Mouse (Mus musculus) NIH3T3 (cell line): Measurements from ENCODE around the gene Myo1a.

Source experiments
- DNase-seq: peaks from one replicate; pipeline ENCODE4 v3.0.0-alpha.2; 2012; ENCODE audit warnings: low read depth

The Myo1a gene

GRCm38 (mm10) chr10:127674794-127675522 is 30.0 kb upstream of the Myo1a start:
- peak; percentile 94 for DNase-seq

DNA sequence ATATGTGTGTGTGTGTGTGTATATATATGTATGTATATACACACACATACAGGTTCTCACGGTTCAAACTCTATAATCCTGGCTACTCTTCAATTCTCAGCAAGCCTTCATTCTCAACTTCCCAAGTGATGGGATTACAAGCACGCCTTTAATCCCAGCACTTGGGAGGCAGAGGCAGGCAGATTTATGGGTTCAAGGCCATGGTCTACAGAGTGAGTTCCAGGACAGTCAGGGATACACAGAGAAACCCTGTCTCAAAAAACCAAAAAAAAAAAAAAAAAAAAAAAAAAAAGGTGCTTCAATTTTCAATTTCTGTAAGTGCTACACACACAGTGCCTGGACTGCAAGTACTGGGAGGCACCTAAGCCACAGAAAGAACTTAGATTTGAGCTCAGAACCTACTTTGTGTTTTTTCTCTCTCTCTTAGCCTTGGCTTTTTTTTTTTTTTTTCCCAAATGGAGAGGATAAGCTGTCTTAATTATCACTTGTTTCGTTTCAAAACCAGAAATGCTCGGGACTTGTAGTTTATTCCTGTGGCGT is 29.0 kb upstream of the Myo1a start:
- no peak for DNase-seq

DNA sequence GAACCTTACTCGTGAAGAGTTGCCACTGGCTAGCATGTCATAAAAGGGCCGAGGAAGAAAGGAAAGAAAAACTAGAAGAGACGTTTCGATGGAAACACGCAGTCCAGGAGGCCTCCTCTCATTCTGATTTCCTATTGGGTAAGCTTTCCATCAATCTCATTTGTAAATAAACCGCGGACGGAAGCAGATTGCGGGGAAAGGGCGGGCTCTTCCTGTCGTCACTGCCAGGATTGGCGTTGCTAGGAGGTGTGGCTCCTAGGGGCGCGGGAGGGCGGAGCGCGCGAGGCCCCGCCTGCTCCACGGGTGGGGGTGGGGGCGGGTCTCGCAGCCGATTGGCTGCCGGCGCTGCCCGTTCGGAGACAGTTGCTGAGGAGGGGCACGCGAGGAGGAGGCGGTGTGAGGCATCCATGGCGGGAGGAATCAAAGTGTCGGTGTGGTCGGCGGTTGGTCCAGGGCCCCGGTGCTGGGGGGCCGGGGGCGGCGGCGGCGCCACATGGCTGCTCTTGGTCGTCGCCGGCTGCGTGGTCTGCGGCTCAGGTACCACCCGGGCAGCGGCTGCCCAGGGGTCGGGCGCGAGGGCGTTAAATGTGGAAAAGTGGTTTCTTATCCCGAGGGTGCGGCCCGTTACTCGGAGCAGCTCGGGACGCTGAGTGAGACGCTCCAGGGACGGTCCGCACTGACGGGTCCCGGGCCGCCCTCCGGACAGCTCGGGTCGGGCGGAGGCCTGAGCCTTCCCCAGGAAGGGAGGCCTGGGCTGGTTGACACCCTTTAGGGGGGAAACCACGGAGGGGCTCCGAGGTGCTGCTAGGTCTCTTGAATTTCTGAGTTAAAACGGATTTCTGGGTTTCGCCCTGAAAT is 28.1 kb upstream of the Myo1a start:
- DNase-seq: peak; percentile 99

DNA sequence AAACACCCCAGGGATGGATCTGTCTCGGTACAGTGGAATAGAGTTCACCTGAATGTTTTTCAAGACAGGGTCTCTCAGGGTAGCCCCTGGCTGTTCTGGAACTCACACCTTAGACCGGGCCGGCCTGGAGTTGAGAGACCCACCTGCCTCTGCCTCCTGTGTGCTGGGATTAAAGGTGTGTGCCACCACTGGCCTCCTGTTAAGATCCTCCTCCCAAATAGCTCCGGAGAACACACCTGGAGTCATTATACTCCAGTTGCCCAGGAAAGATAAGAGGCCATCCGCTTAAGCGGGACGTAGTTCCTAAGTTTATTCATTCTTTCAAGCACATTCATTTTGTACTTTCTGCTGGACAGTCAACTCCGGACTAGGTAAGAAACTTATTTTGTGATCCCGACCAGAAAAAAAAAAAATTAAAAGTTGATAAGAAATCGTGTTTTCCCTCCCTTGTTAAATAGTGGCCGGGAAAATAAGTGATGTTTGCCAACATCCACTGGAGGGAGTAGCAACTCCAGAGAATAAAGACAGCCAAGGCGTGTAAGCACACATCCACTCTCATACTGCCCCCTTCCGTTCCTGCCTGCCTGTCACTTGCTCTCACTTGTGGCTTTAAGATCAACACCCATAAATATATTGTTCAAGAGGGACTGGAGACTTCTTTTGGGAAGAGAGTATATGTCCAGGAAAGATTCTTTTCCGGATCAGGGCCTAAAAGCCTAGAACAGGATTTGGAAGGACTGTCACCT is 27.2 kb upstream of the Myo1a start:
- peak; percentile 92 for DNase-seq

DNA sequence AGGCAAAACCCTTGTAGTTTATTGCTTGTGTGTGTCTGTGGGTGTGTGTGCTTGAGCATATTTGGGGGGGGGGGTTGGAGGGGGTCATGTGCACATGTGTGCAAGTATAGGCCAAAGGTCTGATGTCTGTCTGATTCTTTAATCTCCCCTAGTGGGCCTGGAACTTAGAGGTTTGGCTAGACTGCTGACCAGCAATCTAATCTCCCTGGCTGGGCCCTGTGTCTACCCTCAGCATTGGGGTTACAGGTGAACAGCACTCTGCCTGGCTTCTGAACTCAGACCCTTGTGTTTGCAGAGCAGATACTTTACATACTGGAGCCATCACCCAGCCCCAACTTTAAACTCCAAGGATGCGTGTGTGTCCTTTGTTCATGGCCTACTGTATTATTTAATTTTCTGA is 25.8 kb upstream of the Myo1a start:
- DNase-seq: no peak

DNA sequence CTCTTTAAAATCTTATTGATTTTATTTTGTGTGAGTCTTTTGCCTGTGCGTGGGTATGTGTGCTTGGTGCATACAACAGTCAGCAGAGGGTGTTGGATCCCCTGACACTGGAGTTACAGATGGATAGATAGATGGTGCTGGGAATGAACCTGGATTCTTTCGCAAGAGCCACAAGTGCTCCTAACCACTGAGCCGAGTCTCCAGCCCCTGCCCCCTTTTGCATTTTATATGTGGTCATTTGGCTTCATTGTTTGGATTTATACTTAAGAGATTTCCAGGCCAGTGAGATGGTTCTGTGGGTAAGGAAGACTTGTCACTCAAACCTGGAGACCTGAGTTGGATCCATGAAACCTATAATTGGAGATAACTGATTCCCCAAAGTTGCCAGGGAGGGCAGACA is 25.1 kb upstream of the Myo1a start:
- DNase-seq: no peak

GRCm38 (mm10) chr10:127682886-127683285 is 22.1 kb upstream of the Myo1a start:
- peak; percentile 73 for DNase-seq

- no peak for DNase-seq
These were observed 13.9 kb upstream of the Myo1a start for GRCm38 (mm10) chr10:127691053-127691452.

DNA sequence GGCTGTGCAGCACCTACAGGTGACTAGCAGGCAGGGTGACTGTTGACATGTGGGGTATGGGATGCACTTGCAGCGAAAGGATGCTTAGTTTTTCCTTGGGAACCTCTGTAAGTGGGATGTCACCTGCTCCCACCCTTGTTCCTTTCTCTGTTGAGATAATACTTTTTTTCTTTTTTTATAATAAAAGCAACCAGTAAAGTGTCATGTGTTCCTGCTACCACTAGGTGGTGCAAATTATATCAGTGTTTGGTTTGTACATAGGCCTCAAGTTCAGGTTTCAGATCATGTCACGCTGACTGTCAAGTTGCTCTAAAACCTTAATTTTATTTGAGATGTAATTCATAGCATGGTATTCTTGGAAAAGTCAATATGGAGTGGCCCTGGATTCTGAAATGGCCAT is 10.3 kb upstream of the Myo1a start:
- DNase-seq: peak; percentile 69

GRCm38 (mm10) chr10:127695775-127696174 is 9.2 kb upstream of the Myo1a start:
- DNase-seq: no peak

DNA sequence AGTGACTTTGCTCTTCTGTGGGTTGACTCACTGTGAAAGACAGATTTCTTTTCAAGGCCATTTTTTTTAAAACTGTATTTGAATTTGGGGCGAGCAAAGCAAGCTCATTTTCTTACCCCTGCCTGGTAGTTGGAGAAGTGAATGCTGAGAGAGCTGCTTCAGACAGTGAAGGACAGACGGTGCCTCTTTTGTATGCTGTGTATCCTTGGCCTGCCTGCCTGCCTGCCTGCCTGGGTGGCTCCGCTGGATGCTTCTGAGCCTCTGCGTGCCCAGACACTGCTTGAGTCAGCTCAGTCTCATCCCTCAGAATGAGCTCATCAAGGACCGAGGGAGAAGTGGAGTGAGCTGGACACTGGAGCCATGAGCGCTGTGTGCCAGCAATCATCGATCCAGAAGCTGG is 6.0 kb upstream of the Myo1a start:
- no peak for DNase-seq

- DNase-seq: peak; percentile 58
These were observed 1.7 kb upstream of the Myo1a start for GRCm38 (mm10) chr10:127703299-127703698.

DNA sequence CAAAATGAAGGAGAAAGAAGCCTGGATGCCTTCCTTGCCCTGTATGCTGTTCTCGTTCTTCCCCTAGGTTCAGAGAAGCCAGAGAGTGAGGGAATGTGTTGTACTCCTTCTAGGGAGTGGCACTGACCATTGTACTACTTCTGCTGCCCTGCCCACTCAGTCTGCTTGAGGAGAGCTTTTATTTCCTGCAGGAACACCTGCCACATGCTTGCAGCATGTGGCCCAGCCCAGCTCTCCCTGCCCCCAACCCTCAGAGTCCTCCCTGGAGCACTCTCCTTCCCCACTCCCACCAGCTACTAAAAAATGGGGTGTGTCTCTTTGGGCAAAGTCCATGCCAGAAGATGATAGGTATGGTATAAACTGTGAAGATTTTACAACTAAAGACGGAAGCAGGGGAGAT is 677 bp upstream of the Myo1a start:
- no peak for DNase-seq

GRCm38 (mm10) chr10:127705783-127706182 is 813 bp downstream of the Myo1a start:
- DNase-seq: no peak

DNA sequence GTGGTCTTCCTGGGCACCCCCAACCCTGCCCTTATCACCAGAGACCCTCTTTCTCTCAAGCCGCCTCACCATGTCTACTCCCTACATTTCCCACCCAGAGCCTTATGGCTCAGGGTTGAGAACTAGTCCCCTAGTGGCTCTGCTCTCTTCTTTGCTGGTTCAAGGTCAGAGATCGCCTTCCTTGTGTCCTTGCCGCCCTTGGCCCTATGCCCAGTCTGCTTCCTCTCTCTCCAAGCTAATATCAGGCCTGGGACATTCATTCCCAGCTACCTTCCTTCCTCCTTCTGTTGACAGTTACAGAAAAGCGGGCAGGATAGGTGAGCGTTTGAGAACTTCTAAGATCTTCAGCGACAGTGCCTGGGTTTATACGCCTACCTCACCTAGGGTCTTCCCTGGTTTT is 2.8 kb downstream of the Myo1a start:
- no peak for DNase-seq

DNA sequence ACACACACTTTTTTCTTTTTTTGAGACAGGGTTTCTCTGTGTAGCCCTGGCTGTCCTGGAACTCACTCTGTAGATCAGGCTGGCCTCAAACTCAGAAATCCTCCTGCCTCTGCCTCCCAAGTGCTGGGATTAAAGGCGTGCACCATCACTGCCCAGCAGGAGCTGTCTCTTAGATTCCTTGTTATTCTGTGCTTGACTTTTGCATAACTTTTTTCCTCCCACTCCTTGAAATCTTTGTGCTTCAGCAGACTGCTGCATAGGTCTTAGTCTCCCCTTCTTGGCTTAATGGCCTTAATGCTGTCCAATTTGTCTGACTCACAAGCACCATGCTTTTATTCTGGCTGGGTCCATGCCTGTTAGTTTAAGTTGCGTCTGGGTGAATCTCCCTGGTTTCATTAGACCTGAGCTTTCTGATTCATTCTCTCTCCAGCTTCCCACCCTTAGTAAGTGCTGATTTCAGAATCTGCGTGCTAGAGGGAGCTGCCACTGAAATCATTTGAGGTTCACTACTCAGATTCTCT is 3.9 kb downstream of the Myo1a start:
- peak; percentile 62 for DNase-seq

GRCm38 (mm10) chr10:127710331-127710730 is 5.4 kb downstream of the Myo1a start:
- no peak for DNase-seq

DNA sequence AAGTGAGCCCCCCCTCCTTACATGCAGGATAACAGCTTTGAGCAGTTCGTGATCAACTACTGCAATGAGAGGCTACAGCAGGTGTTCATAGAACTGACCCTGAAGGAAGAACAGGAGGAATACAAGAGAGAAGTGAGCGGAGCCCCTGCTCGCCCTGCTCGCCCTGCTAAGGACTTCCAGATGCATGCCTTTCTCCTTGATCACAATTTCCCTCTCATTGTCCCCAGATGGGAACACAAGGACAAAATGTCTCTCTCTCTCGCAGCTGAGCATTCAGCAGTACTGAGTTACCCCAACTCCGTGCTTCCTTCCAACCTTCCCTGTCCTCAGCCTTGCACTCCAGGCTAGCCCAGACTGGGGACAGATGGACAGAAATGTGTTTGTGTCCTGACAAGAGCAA is 7.8 kb downstream of the Myo1a start:
- peak; percentile 31 for DNase-seq

- no peak for DNase-seq
These were observed 16.9 kb downstream of the Myo1a start for GRCm38 (mm10) chr10:127721671-127722418.

- no peak for DNase-seq
These were observed 19.2 kb downstream of the Myo1a start, which contains the start of gene Tac2 for GRCm38 (mm10) chr10:127724178-127724577. TSS of gene Tac2 (plus strand) at chr10:127724478.

GRCm38 (mm10) chr10:127725136-127725535 is 20.2 kb downstream of the Myo1a start:
- no peak for DNase-seq
